Mouse (Mus musculus): ENCODE measurements around the gene Stab1.

GRCm38 (mm10) chr14:31089918-31090317 lies 78.5 kb downstream of the Stab1 start:
- TF ChIP-seq CTCF (IDR thresholded peaks at IDR 0.05; ENCODE audit: low read depth): no peak
- TF ChIP-seq EP300 (IDR thresholded peaks at IDR 0.05; ENCODE audit: low read depth): no peak

Measured in liver, embryonic 14.5 days (tissue).